Mouse (Mus musculus) spleen, postnatal 10 days (tissue): ENCODE data around the gene Gm4450.
"Not testable (repeated sequence)": the region's sequence is repeated elsewhere in the genome, so short reads cannot be mapped to it uniquely, and the experiment has no call there.

ENCODE experiments used
- DNase-seq, 2 experiments: peaks; one replicate each; pipeline ENCODE4 v3.0.0; 2021 to 2022; ENCODE audit warnings: low spot score in 2 of 2

Gene Gm4450

DNA sequence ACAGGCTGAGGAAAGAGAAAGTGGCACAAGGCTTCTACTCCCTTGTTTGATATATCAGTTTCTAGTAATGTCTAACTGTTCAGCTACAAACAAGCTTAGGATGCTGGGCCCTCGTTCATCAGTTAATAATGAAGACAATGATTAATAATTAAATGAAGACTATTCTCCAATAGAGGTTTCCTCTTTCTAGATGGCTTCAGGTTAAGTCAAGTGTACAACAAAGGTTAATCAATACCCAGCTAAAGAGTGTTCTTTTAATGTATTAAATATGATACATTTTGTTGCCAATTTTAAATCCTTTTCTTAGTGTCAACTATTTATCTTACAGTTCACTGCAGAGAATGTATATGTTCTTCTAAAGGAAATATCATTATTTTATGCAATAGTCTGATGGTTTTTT, at the start of gene Gm4450:
TSS of gene Gm4450 (minus strand) at position 101 of the 400 bp plus-strand sequence.
- not testable (repeated sequence) for DNase-seq

DNA sequence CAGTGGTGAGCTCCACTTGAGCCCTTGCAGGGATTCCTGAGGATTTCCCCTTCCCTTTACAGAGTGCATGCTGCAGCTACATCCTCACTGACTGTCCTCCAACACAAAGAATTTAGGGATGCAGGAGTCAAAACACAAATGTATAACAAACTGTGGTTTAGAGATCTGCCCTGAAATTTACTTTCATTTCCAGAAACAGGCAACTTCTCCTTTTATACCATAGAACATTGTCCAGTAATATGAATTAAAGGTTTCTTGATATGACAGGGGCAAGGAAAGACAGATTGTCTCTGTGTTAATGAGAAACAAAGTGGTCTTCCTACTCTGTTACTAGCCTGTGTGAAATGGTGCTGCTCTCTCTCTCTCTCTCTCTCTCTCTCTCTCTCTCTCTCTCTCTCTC, 40.5 kb upstream of the Gm4450 start:
- not testable (repeated sequence) for DNase-seq

DNA sequence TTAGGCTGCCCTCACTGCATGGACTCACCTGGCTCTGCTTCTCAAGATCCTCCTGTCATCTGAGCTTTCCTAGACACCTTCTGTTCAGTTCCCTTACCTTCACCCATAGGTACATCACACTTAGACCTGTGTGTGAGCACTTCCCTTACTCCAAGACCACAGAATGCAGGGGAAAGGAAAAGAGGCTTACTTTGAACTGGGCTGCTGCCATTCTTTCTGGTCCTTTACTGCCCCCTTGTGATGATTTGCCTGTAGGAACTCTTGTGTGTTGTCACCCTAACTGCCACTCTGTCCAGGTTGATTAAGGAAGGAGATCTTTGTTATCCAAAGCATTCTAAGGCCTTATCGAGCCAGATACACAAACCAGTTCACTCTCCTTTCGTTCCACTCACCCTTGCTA, 39.8 kb upstream of the Gm4450 start:
- not testable (repeated sequence) for DNase-seq

DNA sequence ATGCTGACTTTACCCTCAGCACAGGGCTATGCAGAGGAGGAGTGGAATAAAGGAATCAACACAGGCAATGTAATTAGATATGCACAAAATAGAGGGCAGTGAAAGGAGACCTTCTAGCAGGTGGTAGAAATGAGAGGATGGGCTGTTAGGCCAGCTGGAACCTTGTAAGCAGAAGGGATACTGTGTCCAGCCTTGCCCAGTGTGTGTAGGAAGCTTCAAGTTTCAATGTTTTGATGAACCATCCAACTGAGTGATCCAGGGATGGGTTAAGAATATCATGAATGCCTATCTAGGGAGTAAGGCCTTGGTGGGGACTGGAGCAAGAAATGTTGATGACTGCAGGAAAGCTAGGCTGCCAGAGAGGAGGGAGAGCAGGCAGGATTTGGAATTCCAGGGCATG, 38.1 kb upstream of the Gm4450 start:
- DNase-seq, result not testable (repeated sequence)

DNA sequence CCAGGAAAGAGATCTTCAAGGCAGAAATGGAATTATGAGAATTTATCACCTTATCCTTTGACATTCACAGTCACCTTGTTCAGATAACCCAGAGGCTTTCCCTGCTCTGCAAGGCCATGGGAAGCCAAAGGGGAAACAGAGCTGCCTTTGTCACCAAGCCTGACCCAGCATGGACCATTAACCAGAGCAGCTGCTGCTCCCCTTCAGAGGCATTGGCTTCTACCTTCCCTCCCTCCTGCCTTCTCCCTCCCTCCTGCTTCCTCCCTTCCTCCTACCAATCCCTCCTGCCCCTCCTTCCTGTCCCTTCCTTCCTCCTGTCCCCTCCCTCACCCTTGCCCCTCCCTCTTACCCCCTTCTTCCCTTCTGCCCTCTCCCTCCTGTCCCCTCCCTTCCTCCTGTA, 37.3 kb upstream of the Gm4450 start:
- DNase-seq, result not testable (repeated sequence)

DNA sequence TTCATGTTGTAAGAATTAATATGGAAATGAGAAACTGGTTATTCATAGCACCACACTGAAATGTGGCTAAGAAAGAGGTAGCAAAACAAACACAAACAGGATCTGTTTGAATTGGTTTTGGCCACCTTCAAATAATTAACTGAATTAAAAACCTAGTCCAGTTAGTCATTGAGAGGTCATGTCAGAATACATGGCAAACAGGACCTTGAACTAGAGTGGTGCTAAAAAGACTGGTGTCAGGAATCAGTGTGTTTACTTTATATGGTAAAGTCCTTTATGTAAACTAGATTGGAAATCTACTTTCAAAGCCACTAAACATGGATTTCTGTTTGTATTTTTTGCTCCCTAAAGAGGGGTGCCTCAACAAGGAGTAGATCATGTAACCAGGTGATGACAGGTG, 14.6 kb upstream of the Gm4450 start:
- not testable (repeated sequence) for DNase-seq

DNA sequence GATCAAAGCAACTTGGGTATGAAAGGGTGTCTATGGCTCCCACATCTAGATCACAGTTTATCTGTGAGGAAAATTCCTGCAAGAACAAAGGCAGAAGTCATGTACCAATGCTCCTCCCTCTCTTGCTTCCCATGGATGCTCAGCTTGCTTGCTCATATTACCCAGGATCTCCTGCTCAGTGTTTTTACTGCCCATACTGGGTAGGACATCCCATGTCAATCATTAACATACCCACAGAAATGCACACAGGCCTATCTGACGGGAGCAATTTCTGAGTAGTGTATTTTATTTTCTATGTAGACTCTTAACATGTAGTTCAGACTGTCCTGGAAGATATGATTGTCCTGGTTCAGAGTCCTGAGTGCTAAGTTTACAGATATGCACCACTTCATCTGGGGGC, 14.1 kb upstream of the Gm4450 start:
- DNase-seq, result not testable (repeated sequence)

DNA sequence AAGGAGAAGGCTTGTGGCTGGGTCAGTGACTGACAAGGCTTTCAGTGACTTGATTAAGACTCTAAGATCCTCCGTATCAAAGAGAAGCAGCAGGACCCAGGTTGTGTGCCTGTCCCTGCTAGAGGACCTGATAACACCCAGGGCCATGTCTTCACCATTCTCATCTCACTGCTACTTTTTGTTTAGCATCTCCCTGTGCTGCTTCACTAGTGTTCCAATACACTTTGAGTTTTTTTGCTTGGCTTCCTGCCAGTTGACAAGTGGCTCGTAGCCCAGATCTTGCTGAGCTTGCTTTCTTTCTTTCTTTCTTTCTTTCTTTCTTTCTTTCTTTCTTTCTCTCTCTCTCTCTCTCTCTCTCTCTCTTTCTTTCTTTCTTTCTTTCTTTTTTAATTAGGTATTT, 12.4 kb upstream of the Gm4450 start:
- DNase-seq, result not testable (repeated sequence)

DNA sequence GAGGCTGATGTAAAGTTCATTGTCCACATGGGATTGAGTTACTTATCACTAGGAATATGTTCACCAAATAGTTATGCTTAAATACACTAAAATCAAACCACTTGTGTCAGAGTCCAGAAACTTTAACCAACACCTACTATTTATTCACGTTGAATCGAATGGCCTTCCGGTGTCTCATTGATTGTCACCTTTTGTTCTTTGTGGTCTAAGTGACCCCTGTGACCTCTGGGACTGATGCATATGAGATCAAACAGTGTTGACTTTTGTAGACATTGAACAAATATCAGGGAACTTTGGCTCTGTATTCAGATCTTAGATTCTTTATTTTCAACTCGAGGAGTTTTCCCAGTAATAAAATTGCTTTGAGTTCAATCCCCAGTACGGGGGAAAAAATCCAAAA, 3.1 kb downstream of the Gm4450 start:
- not testable (repeated sequence) for DNase-seq

DNA sequence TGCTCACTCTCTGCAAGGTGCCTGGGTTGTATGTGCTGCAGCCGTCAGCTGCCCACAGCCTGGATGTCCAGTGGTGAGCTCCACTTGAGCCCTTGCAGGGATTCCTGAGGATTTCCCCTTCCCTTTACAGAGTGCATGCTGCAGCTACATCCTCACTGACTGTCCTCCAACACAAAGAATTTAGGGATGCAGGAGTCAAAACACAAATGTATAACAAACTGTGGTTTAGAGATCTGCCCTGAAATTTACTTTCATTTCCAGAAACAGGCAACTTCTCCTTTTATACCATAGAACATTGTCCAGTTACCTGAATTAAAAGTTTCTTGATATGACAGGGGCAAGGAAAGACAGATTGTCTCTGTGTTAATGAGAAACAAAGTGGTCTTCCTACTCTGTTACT, 13.0 kb downstream of the Gm4450 start:
- not testable (repeated sequence) for DNase-seq

DNA sequence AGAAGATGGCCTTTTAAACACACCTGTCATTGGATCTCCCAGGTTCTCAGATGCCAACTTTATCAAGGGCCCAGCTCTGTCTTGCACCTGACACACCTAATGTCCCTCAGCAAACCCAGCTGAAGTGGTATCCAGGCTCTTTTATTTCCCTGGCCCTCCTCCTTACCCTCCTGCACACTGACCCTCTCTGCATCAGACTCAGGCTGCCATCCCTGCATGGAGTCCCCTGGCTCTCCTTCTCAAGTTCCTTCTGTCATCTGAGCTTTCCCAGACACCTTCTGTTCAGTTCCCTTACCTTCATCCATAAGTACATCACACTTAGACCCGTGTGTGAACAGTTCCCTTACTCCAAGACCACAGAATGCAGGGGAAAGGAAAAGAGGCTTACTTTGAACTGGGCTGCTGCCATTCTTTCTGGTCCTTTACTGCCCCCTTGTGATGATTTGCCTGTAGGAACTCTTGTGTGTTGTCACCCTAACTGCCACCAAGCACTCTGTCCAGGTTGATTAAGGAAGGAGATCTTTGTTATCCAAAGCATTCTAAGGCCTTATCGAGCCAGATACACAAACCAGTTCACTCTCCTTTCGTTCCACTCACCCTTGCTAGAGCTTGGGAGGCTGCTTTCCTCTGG, 13.7 kb downstream of the Gm4450 start:
- not testable (repeated sequence) for DNase-seq

DNA sequence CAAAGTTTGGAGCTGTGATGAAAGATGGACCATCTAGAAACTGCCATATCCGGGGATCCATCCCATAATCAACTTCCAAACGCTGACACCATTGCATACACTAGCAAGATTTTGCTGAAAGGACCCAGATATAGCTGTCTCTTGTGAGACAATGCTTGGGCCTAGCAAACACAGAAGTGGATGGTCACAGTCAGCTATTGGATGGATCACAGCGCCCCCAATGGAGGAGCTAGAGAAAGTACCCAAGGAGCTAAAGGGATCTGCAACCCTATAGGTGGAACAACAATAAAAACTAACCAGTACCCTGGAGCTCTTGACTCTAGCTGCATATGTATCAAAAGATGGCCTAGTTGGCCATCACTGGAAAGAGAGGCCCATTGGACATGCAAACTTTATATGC, 14.7 kb downstream of the Gm4450 start:
- not testable (repeated sequence) for DNase-seq

DNA sequence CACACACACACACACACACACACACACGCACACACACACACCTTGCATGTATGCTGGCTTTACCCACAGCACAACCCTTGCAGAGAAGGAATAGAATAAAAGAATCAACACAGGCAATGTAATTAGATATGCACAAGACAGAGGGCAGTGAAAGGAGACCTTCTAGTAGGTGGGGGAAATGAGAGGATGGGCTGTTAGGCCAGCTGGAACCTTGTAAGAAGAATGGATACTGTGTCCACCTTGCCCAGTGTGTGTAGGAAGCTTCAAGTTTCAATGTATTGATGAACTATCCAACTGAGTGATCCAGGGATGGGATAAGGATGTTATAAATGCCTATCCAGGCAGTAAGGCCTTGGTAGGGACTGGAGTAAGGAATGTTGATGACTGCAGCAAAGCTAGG, 21.9 kb downstream of the Gm4450 start:
- DNase-seq, result no peak

DNA sequence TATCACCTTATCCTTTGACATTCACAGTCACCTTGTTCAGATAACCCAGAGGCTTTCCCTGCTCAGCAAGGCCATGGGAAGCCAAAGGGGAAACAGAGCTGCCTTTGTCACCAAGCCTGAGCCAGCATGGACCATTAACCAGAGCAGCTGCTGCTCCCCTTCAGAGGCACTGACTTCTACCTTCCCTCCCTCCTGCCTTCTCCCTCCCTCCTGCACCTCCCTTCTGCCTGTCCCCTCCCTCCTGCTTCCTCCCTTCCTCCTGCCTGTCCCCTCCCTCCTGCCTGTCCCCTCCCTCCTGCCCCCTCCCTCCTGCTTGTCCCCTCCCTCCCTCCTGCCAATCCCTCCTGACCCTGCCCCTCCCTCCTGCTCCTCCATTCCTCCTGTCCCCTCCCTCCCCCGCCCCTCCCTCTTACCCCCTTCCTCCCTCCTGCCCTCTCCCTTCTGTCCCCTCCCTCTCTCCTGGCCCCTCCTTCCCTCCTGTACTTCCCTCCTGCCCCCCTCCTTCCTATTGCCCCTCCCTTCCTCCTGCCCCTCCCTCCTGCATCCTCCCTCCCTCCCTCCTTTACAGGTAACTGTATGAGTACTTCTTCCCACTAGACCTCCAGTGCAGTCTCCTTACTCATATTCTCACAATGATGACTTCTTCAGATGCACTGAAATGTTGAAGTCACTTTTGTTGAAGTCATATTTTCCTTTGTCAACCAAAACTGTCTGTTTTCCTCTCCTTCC, 22.7 kb downstream of the Gm4450 start:
- no peak for DNase-seq

DNA sequence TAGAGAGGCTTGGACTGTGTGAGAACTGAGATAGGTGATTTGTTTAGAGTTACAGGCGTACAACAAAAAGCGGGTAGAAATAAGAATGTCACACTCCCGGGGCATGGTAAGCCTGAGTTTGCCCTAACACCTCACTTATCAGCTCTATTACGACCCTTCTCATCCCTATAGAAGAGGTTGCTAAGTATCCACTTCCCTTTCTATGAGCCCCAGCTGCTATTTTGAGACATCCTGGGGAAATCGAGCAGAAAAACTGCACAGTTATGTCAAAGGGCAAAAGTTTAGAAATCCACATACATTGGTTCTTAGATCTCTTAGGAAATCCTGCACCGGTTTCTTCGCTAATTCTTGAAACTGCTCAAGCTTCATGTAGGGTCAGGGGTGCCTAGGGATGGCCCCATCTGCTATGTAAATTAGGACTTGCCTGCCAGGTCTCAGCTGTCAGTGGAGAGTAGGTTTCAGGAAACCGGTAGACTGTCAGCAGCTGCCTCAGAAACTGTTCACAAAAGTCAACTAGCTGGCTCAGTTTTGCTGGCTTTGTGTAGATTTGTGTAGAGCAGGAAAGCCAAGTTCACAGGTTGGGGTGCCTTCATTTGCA, 27.9 kb downstream of the Gm4450 start:
- DNase-seq, result no peak

DNA sequence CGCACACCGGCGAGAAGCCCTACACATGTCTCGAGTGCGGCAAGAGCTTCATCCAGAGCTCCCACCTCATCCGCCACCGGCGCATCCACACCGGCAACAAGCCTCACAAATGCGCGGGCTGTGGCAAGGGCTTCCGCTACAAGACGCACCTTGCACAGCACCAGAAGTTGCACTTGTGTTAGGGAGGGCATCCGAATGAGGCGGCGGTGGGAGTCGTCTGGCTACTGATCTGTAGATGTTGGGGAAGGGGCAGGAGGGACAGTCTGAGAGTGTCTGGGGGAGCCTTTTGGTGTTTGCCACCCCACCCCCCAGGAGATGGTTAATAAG, 28.5 kb downstream of the Gm4450 start:
- peak in 1 of 2 experiments; percentile 33 for DNase-seq

DNA sequence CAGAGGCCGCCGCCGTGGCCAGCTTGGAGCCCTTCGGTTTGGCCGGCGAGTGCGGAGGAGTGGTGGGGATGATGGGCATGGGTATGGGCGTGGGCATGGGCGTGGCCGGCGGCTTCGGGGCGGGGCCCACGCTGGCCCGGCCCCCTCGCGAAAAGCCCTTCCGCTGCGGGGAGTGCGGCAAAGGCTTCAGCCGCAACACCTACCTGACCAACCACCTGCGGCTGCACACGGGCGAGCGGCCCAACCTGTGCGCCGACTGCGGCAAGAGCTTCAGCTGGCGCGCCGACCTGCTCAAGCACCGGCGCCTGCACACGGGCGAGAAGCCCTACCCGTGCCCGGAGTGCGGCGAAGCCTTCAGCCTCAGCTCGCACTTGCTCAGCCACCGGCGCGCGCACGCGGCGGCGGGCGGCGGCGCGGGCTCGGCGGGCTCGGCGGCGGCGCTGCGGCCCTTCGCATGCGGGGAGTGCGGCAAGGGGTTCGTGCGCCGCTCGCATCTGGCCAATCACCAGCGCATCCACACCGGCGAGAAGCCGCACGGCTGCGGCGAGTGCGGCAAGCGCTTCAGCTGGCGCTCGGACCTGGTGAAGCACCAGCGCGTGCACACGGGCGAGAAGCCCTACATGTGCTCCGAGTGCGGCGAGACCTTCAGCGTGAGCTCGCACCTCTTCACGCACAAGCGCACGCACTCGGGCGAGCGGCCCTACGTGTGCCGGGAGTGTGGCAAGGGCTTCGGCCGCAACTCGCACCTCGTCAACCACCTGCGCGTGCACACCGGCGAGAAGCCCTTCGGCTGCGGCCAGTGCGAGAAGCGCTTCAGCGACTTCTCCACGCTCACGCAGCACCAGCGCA, 29.1 kb downstream of the Gm4450 start:
- peak; percentile 19 to 59 for DNase-seq

DNA sequence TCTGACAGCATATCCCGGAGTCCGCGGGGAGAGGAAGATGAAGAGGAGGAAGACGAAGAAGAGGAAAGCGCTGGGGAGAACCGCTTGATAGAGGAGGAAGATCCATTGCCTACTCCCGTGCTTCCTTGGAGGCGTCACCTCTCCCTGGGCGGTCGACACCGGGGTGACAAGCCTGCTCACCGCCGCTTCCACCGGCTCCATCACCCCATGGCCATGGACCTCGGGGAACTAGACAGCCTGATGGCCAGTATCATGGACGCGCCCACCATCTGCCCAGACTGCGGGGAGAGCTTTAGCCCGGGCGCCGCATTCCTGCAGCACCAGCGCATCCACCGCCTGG, 29.7 kb downstream of the Gm4450 start:
- no peak for DNase-seq

DNA sequence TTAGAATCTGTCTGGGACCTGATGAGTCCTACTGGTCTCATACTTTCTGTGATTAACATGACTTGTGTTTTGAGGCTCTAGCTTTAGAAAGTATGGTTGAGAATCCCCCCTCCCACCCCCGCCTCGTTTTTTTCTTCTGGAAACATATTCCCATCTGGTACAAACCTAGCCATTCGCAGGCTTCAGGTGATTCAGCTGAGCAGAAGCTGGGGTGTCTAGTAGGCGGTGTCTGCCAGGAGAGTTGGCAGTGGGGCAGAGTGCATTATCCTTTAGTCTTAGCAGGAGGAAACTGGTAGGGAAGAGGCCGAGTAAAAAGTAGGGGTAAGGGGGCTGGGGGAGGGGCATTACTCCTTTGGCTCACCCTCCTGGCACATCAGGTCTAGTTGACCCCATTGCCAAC, 30.2 kb downstream of the Gm4450 start:
- DNase-seq, result no peak

DNA sequence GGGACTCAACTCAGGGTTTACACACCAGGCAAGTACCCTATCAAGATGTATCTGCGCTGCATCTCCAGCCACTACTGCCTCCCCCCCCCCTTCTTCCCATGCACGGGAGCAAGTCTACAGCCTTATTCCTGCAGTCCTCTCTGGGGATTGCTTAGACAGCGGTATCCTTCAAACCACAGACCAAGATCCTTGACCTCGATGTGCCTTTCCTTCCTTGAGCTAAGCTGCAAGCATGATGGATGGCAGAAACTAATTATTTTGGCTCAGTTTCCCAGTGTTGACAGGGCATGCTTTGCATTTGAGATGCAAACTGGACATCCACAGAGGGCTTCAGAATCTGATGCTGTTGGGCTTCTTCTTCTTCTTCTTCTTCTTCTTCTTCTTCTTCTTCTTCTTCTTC, 34.0 kb downstream of the Gm4450 start:
- no peak for DNase-seq

DNA sequence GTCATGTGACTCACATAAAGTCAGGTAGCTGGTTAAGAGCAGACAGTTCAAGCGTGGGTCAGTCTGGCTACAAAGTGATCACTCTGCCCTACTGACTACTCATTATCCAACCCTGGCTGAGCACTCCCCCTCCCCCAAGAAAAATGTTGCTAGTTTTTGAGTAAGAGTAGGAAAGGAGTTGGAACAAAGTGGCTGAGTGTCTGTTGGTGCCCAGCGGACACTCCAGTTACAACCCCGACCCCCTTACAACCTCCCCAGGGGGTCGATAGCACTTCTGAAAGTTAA, 37.2 kb downstream of the Gm4450 start:
- no peak for DNase-seq

DNA sequence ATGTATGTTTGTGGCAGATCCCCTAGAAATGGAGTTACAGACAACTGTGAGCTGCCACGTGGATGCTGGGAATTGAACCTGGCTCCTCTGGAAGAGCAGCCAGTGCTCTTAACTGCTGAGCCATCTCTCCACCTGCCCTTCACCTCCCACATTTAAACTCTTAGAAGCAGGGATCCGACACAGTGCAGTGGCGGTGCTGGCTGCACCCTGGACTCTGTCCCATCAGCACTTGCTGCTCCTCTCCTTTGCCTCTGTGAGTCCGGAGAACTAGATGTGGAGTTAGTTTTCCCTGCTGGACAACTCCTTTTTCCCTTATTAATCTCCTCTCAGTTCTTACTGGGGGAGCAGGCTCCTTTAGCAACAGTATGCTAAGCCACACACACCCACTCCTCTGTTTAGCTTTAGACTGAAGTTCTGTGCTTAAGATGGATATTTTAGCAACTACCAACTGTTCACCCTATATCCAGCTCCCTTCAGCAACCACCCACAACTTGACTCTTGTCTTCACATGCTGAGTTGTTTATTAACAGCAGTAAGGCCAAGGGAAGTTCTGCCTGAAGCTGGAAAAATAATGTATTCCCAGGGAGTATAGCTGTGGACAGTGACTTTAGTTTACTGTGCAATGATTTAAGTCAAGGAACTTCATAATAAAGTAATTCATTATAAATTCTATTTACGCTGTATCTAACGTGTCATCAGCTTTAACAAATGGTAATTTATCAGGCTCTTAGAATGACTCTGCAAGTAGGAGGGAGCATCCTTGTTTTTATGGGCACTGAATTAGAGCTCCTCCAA, 37.7 kb downstream of the Gm4450 start:
- no peak for DNase-seq
